Mouse (Mus musculus): Measurements from ENCODE around the gene Gli2. TPM values are rescaled to one million over a fixed set of nuclear protein-coding genes. Genes with fewer than 3 reads are reported as not detected.
A peak's percentile ranks its signal among the peaks of the same experiment; 100 is the strongest.

The Gli2 gene
- polyA plus RNA-seq, 1 experiment from 2014 or later: 18.8 TPM

DNA sequence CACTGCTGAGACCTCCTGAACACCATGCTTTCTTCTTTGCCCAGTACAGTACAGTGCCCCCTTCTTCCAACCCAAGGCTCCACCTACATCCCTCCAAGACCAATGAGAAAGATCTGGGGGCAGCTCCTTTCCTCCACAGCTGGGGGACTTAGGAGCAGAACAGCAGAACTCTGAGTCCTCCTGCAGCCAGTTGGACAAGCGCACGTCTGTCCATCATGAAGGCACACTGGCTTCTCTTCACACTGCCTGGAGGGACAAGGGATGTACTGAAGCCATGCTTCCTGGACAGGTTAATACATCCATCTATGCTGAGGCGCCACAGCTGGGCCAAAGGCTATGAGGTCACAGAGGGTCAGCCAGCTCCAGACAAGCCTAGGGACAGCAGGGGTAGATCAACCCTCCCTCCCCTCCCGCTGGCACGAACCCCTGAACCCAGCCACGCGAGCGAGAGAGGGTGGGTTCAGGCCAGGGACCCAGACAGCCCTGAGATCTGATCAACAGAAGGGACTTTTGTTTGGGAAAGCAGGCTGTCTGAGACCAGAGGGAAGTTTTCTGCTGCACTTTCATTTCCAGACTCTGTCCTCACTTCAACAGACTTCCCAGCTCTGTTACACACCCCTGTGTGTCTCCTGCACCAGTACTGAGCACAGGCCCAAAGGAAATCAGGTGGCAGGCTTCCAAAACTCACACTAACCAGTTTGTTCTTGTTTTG lies 27.6 kb downstream of the Gli2 start:
- H3K4me1 ChIP-seq: peaks cover 42% of the 10 kb centered on the region
- H3K36me3 ChIP-seq: no peaks in the 10 kb centered on the region
- WGBS: 42% methylated on average over 8 of the region's 8 CpGs
- H3K9me3 ChIP-seq (replicated peaks): no peaks in the 10 kb centered on the region
- H3K27me3 ChIP-seq: no peaks in the 10 kb centered on the region
- no peak overlapping the region for H3K4me3 ChIP-seq (replicated peaks)
- no peak overlapping the region for H3K4me2 ChIP-seq (replicated peaks)
- ATAC-seq (ENCODE audit: insufficient number of reproducible peaks, low FRiP score, low TSS enrichment, low read depth): peak; percentile 40; the same call in 1 of the 2 replicates
- peak overlapping the region; percentile 36; the same call in 1 of the 2 replicates for H3K27ac ChIP-seq (replicated peaks)
- H3K9ac ChIP-seq: no peak overlapping the region

GRCm38 (mm10) chr1:119022311-119022710 lies 31.1 kb downstream of the Gli2 start:
- Histone ChIP-seq H3K9ac (no peak overlapping the region), H3K9me3 (replicated peaks) (no peaks in the 10 kb centered on the region), H3K4me2 (replicated peaks) (no peak overlapping the region), H3K4me1 (peaks cover 57% of the 10 kb centered on the region), H3K27me3 (no peaks in the 10 kb centered on the region), H3K27ac (replicated peaks) (peak overlapping the region; percentile 63; the same call in 1 of the 2 replicates), H3K36me3 (no peaks in the 10 kb centered on the region), H3K4me3 (replicated peaks) (no peak overlapping the region)
- ATAC-seq (ENCODE audit: insufficient number of reproducible peaks, low FRiP score, low TSS enrichment, low read depth): no peak
- 40% methylated on average over 1 of the region's 1 CpGs for WGBS

DNA sequence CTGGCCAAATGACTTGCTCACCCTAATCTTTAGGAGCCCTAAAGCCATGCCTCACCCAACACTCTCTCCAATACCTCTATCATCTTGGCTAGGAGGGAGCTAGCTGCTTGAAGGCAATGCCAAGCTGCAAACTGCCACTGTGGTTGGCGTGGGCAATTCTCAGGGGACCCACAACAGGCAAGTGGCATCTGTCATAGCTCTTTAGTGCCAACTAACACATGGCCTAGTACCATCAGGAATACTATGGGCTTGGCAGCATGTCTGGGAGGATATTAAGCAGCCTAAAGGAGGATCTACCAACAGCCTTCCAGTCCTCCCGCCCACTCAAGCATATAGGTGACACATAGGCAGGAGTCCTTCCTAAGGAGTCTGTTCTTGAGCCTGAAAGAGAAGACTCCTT lies 33.3 kb downstream of the Gli2 start:
- no peak overlapping the region for H3K4me2 ChIP-seq (replicated peaks)
- H3K27me3 ChIP-seq: no peaks in the 10 kb centered on the region
- no peak overlapping the region for H3K9ac ChIP-seq
- peaks cover 57% of the 10 kb centered on the region for H3K4me1 ChIP-seq
- H3K36me3 ChIP-seq: no peaks in the 10 kb centered on the region
- ATAC-seq (ENCODE audit: insufficient number of reproducible peaks, low FRiP score, low TSS enrichment, low read depth): no peak
- H3K9me3 ChIP-seq (replicated peaks): no peaks in the 10 kb centered on the region
- no peak overlapping the region for H3K27ac ChIP-seq (replicated peaks)
- no peak overlapping the region for H3K4me3 ChIP-seq (replicated peaks)
- WGBS: 80% methylated on average over 2 of the region's 2 CpGs

GRCm38 (mm10) chr1:119019056-119019455 lies 34.4 kb downstream of the Gli2 start:
- H3K4me1 ChIP-seq: peaks cover 65% of the 10 kb centered on the region
- no peaks in the 10 kb centered on the region for H3K36me3 ChIP-seq
- no peak overlapping the region for H3K4me3 ChIP-seq (replicated peaks)
- no peak overlapping the region for H3K27ac ChIP-seq (replicated peaks)
- H3K9ac ChIP-seq: no peak overlapping the region
- H3K27me3 ChIP-seq: no peaks in the 10 kb centered on the region
- H3K9me3 ChIP-seq (replicated peaks): no peaks in the 10 kb centered on the region
- ATAC-seq (ENCODE audit: insufficient number of reproducible peaks, low FRiP score, low TSS enrichment, low read depth): no peak
- H3K4me2 ChIP-seq (replicated peaks): no peak overlapping the region

GRCm38 (mm10) chr1:119016866-119017265 lies 36.6 kb downstream of the Gli2 start:
- H3K9me3 ChIP-seq (replicated peaks): no peaks in the 10 kb centered on the region
- no peaks in the 10 kb centered on the region for H3K27me3 ChIP-seq
- no peak overlapping the region for H3K4me3 ChIP-seq (replicated peaks)
- H3K36me3 ChIP-seq: peaks cover 9% of the 10 kb centered on the region; the same call in 1 of the 2 replicates
- WGBS: 71% methylated on average over 3 of the region's 3 CpGs
- H3K27ac ChIP-seq (replicated peaks): no peak overlapping the region
- no peak overlapping the region for H3K4me2 ChIP-seq (replicated peaks)
- peaks cover 58% of the 10 kb centered on the region for H3K4me1 ChIP-seq
- no peak for ATAC-seq (ENCODE audit: insufficient number of reproducible peaks, low FRiP score, low TSS enrichment, low read depth)
- H3K9ac ChIP-seq: no peak overlapping the region

GRCm38 (mm10) chr1:119015108-119015507 lies 38.3 kb downstream of the Gli2 start:
- no peak for ATAC-seq (ENCODE audit: insufficient number of reproducible peaks, low FRiP score, low TSS enrichment, low read depth)
- no peaks in the 10 kb centered on the region for H3K27me3 ChIP-seq
- H3K4me2 ChIP-seq (replicated peaks): no peak overlapping the region
- H3K4me3 ChIP-seq (replicated peaks): no peak overlapping the region
- H3K27ac ChIP-seq (replicated peaks): 0 out of 2 replicates have a peak overlapping the region, but pooled peaks have one; percentile 44
- H3K4me1 ChIP-seq: peaks cover 66% of the 10 kb centered on the region
- H3K36me3 ChIP-seq: peaks cover 9% of the 10 kb centered on the region; the same call in 1 of the 2 replicates
- H3K9ac ChIP-seq: no peak overlapping the region
- no peaks in the 10 kb centered on the region for H3K9me3 ChIP-seq (replicated peaks)
- 56% methylated on average over 6 of the region's 6 CpGs for WGBS

DNA sequence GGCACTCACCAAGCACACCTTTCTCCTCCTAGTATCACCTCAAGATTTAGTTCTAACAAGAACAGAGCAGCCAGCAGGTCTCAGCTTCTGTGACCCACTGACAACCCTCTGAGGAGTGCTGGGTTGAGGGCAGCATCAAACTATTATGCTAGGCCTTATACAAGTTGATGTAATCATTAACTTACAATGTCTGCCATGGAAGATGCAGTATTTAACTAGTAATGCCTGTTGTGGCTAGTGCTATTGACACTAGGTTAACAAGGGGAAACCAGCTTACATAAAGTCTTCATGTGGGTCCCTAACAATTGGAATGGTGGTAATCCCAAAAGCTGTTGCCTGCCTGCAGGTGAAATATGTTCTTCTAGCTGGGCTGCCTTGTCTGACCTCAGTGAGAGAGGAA lies 44.5 kb downstream of the Gli2 start:
- Histone ChIP-seq H3K27me3 (no peaks in the 10 kb centered on the region), H3K9me3 (replicated peaks) (no peaks in the 10 kb centered on the region), H3K36me3 (peaks cover 9% of the 10 kb centered on the region; the same call in 1 of the 2 replicates), H3K4me2 (replicated peaks) (no peak overlapping the region), H3K9ac (no peak overlapping the region), H3K4me1 (peaks cover 65% of the 10 kb centered on the region), H3K4me3 (replicated peaks) (no peak overlapping the region), H3K27ac (replicated peaks) (no peak overlapping the region)
- no peak for ATAC-seq (ENCODE audit: insufficient number of reproducible peaks, low FRiP score, low TSS enrichment, low read depth)

DNA sequence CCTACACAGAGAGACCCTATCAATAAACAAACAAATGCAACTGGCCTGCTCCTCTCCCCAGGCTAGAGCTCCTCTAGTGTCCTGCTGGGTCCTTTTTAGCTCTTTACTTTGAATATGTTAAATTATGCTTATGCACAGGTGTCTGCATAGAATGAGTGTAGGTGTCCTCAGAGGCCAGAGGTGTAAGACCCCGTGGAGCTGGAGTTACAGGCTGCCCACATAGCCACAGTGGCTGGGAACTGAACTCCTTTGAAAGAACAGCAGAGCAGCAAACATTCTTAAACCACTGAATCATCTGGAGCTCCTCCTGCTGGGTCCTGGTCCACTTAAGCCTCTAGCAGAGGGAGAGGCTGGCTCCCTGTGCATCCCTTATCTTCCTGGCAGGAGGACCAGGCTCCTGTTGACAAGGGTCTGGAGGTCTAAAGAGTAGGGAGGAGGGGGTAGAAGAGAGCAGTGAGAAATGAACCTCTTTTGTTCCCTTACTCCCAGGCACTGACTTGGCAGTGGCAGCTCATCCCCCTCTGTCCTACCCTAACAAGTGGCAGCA lies 49.5 kb downstream of the Gli2 start:
- no peak overlapping the region for H3K9ac ChIP-seq
- no peak overlapping the region for H3K4me3 ChIP-seq (replicated peaks)
- no peaks in the 10 kb centered on the region for H3K27me3 ChIP-seq
- no peak for ATAC-seq (ENCODE audit: insufficient number of reproducible peaks, low FRiP score, low TSS enrichment, low read depth)
- peaks cover 65% of the 10 kb centered on the region for H3K4me1 ChIP-seq
- H3K36me3 ChIP-seq: peaks cover 12% of the 10 kb centered on the region
- H3K4me2 ChIP-seq (replicated peaks): no peak overlapping the region
- 47% methylated on average over 1 of the region's 1 CpGs for WGBS
- H3K27ac ChIP-seq (replicated peaks): no peak overlapping the region
- H3K9me3 ChIP-seq (replicated peaks): no peaks in the 10 kb centered on the region

DNA sequence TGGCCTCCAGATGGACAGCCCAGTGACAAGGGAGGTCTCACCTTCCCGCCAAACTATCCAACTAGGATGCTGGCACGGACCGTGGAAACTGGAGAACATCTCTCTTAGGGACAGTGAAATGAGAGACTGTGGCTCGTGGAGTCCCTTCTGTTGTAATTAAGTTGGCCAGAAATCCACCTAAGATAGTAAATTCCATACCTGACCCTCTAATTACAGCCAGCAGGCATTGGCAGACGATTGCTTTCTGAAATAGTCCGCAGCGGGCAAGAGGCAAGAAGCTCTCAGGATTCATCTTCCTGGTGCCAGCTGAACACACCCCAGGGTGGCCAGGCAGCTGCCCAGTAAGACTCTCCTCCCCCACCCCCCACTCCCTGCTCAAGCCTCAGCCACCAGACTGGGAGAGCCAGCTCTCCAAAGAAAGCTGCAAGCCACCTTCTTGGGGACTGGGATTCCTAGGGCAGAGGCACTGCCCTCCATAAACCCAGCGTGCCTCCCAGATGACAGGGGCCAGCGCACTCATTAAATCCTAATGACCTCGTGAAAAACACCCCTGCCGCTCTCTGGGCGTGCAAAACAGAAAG lies 51.9 kb downstream of the Gli2 start:
- Histone ChIP-seq H3K27me3 (no peaks in the 10 kb centered on the region), H3K4me1 (peaks cover 70% of the 10 kb centered on the region), H3K27ac (replicated peaks) (0 out of 2 replicates have a peak overlapping the region, but pooled peaks have one; percentile 11), H3K4me2 (replicated peaks) (no peak overlapping the region), H3K36me3 (peaks cover 12% of the 10 kb centered on the region), H3K9ac (no peak overlapping the region), H3K4me3 (replicated peaks) (no peak overlapping the region), H3K9me3 (replicated peaks) (no peaks in the 10 kb centered on the region)
- ATAC-seq (ENCODE audit: insufficient number of reproducible peaks, low FRiP score, low TSS enrichment, low read depth): peak; percentile 46; the same call in 1 of the 2 replicates
- WGBS: 44% methylated on average over 12 of the region's 12 CpGs

DNA sequence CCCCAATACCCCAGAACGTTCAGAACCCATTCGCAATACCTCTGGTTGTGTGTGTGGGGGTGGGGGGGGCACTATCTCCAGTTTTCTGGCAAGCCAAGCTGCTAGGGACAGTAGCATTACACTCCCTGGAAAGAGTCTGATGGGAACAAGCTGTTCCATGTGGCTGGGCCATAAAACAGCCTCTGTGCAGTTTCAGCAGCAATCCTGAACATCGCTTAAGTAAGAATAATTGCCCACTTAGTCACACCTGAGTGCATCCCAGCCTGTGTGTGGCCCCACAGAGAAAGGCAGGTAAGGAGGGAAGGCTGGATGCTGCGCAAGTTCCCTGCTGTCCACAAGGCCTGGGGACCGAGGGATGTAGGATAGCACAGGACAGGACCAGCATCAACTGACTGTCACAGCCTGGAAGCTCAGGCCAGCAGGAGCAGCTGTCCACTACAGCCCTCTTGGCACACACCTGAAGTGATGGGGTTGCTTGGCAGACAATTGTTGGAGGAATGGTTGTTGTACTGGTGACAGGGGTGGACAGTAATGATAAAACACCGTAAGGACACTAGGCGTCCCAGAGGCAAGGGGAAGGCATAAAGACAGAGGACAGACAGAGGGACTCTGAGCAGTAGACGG lies 58.8 kb downstream of the Gli2 start:
- no peak overlapping the region for H3K4me3 ChIP-seq (replicated peaks)
- peaks cover 37% of the 10 kb centered on the region for H3K4me1 ChIP-seq
- no peak overlapping the region for H3K9ac ChIP-seq
- H3K36me3 ChIP-seq: peaks cover 21% of the 10 kb centered on the region
- no peak overlapping the region for H3K4me2 ChIP-seq (replicated peaks)
- no peak for ATAC-seq (ENCODE audit: insufficient number of reproducible peaks, low FRiP score, low TSS enrichment, low read depth)
- H3K27ac ChIP-seq (replicated peaks): no peak overlapping the region
- 86% methylated on average over 8 of the region's 8 CpGs for WGBS
- H3K9me3 ChIP-seq (replicated peaks): no peaks in the 10 kb centered on the region
- no peaks in the 10 kb centered on the region for H3K27me3 ChIP-seq

DNA sequence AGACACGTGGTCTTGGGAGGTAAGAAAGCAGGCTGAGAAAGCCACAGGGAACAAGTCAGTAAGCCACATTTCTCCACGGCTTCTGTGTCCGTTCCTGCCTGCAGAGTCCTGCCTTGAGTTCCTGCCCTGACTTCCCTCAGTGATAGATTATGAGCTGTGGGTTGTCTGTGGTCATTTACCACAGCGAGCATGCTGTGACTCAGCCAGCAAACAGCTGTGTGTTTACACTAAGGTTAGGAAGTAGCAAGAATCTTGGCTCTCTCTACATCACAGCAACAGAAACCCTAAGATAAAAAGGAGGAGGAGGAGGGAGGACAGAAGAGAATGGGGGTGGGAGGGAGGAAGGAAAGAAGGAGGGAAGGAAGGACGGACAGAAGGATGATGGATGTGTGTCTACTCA lies 59.6 kb downstream of the Gli2 start:
- H3K4me1 ChIP-seq: peaks cover 29% of the 10 kb centered on the region
- 58% methylated on average over 5 of the region's 5 CpGs for WGBS
- H3K36me3 ChIP-seq: peaks cover 29% of the 10 kb centered on the region
- H3K27ac ChIP-seq (replicated peaks): no peak overlapping the region
- no peaks in the 10 kb centered on the region for H3K27me3 ChIP-seq
- ATAC-seq (ENCODE audit: insufficient number of reproducible peaks, low FRiP score, low TSS enrichment, low read depth): no peak
- no peak overlapping the region for H3K9ac ChIP-seq
- H3K4me2 ChIP-seq (replicated peaks): no peak overlapping the region
- no peaks in the 10 kb centered on the region for H3K9me3 ChIP-seq (replicated peaks)
- no peak overlapping the region for H3K4me3 ChIP-seq (replicated peaks)

Data from embryonic facial prominence, embryonic 15.5 days (tissue).